Mouse (Mus musculus) heart, postnatal 0 days (tissue): ENCODE results near the gene Mybpc3.

Experiments used
- CTCF ChIP-seq: IDR thresholded peaks from 2 replicates; pipeline ENCODE4 v1.5.1; 2016; ENCODE audit warnings: antibody characterized with exemption, control low read depth, low read depth
- EP300 ChIP-seq: IDR thresholded peaks from 2 replicates; pipeline ENCODE4 v1.6.1; 2016; ENCODE audit warnings: antibody characterized with exemption, low read depth

DNA sequence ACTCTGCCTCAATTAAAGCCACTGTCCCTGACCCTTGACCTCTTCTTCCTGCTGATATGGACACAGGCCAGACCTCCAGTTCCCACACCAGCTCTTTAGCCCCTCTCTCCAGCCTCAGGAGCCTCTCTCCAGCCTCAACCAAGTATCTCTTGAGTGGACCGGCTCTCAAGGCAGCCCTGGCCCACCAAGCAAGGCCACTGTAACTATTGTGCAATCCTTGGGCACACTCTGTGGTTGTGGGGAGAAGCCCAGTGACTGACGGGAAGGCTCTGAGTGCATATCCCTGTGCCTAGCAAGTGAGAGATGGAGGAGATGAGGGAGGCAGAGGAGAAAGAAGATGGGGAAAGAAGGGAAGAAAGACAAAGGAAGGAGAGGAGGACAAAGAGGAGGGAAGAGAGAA lies 19.8 kb upstream of the Mybpc3 start:
- no peak for TF ChIP-seq CTCF
- no peak for TF ChIP-seq EP300
